Mouse (Mus musculus) hindbrain, embryonic 15.5 days (tissue): ENCODE data around the gene Nkain2. TPM values are rescaled to one million over a fixed set of nuclear protein-coding genes. Genes with fewer than 3 reads are reported as not detected.

ENCODE experiments used
- ATAC-seq: fragments of 200-750 bp; cut with Nextera tagmentation; 2 replicates; pipeline ENCODE4 v1.8.0; 2017; ENCODE audit warnings: low read depth, moderate number of reproducible peaks, moderate TSS enrichment; ENCODE audit not compliant: low FRiP score
- H3K27ac ChIP-seq: fragments of 300-500 bp; sonication (generic); replicated peaks from 2 replicates; pipeline ENCODE4 v1.5.1; 2015; ENCODE audit warnings: mild to moderate bottlenecking, inconsistent platforms
- H3K27me3 ChIP-seq: fragments of 300-500 bp; sonication (generic); 2 replicates; pipeline ENCODE4 v1.6.1; 2015; ENCODE audit warnings: control low read depth, inconsistent platforms
- H3K36me3 ChIP-seq: fragments of 300-500 bp; sonication (generic); 2 replicates; pipeline ENCODE4 v1.6.1; 2015; ENCODE audit warnings: control low read depth, inconsistent platforms
- H3K4me1 ChIP-seq: fragments of 300-500 bp; sonication (generic); replicated peaks from 2 replicates; pipeline ENCODE4 v1.6.1; 2015; ENCODE audit warnings: control low read depth, inconsistent platforms
- H3K4me2 ChIP-seq: fragments of 300-500 bp; sonication (generic); 2 replicates; pipeline ENCODE4 v1.6.1; 2015; ENCODE audit warnings: moderate library complexity, mild to moderate bottlenecking, inconsistent platforms
- H3K4me3 ChIP-seq: fragments of 300-500 bp; sonication (generic); 2 replicates; pipeline ENCODE4 v1.5.1; 2015; ENCODE audit warnings: mild to moderate bottlenecking, inconsistent platforms
- H3K9ac ChIP-seq: fragments of 300-500 bp; sonication (generic); 2 replicates; pipeline ENCODE4 v1.6.1; 2015; ENCODE audit warnings: inconsistent platforms
- H3K9me3 ChIP-seq: fragments of 300-500 bp; sonication (generic); 2 replicates; pipeline ENCODE4 v1.6.1; 2016; ENCODE audit warnings: control low read depth, inconsistent platforms
- whole genome bisulfite sequencing: fragments of 180-500 bp; shearing (Covaris S2); methylation state at CpG from one replicate; pipeline ENCODE4 v1.1.7; 2015; 5-methylcytosine and 5-hydroxymethylcytosine counted together
- polyA plus RNA-seq: library from polyadenylated mRNA; unstranded; fragments of >200 nt; fragmentation: Nextera tagmentation; extraction: Ambion mirVana; gene quantifications from 2 replicates; pipeline ENCODE4 v1.2.1, GENCODE M21; 2015

Nkain2 gene
- polyA plus RNA-seq, 1 experiment from 2014 or later, result 14.8 TPM

DNA sequence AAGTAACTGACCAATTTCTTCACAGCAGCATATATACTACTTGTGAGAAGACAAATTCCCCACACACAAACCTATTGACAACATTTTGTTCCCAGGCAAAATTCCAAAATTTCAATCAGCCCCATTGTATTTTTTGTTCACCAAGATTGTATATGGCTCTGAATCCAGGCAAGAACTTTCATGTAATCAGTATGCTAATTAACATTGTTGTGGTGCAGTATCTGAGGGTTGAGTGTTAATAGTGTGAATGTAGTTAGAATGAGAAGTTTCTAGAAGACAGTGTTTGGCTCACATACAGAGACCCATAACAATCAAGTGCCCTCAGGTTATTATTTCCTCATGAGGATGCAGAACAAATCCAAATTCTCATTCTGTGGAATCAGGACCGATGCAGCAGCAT is 354.2 kb downstream of the Nkain2 start:
- no peak overlapping the region for H3K4me3 ChIP-seq
- 72% methylated on average over 1 of the region's 1 CpGs for WGBS

DNA sequence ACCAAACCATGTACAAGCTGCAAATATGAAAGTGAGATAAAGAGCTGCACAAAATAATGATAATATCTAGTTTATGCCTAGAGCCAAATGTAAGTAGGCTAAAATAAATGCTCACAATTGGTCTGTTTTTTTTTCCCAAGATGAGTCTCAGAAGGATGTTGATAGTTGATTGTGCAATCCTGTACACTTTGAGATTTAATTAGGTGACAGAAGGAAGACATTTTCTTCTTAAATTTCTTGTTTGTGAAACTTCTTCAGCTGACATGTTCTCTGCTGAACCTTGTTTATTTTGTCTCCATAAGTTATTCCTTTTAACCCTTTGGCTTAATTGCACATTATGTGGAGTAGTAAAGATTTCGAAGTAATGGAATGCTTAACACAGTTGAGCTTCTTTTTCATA is 379.4 kb downstream of the Nkain2 start:
- H3K36me3 ChIP-seq, result no peaks in the 10 kb centered on the region
- H3K9ac ChIP-seq, result no peak overlapping the region
- H3K9me3 ChIP-seq, result no peaks in the 10 kb centered on the region
- H3K4me1 ChIP-seq, result no peaks in the 10 kb centered on the region
- H3K27me3 ChIP-seq, result no peaks in the 10 kb centered on the region
- no peak for ATAC-seq
- WGBS, result 86% methylated on average over 1 of the region's 1 CpGs
- H3K4me3 ChIP-seq, result no peak overlapping the region
- no peak overlapping the region for H3K27ac ChIP-seq
- no peak overlapping the region for H3K4me2 ChIP-seq

More for the DNA sequence above, 354.2 kb downstream of the Nkain2 start:
- H3K4me1 ChIP-seq, result no peaks in the 10 kb centered on the region
- H3K4me2 ChIP-seq, result no peak overlapping the region
- no peak overlapping the region for H3K9ac ChIP-seq
- no peaks in the 10 kb centered on the region for H3K36me3 ChIP-seq
- no peaks in the 10 kb centered on the region for H3K27me3 ChIP-seq
- no peak for ATAC-seq
- no peaks in the 10 kb centered on the region for H3K9me3 ChIP-seq
- H3K27ac ChIP-seq, result no peak overlapping the region

DNA sequence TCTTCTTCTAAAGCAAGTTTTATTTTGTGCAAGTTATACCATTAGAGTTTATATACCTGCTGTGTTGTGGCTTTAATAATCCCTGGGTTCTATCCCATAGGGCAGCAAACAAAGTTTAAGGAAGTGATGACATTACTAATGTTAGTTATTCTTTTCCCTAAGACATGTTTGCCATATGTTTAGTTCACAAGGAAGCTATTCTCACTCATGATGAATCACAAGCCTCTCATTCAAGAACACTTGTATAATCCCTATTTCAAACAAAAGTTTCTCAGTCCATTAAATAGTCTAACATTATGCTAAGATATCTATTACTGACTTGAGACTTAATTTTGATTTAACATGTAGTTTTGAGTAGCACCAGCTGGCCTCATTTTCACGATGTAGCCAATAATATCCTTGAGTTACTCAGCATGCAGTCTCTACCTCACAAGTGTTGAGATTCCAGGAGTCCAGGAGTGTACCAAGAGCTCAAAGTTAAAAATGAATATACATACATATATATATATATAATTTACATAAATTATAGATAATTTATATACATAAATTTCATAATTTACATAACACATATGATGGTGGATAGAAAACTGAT is 395.6 kb downstream of the Nkain2 start:
- Histone ChIP-seq H3K9ac (no peak overlapping the region), H3K4me3 (no peak overlapping the region), H3K9me3 (no peaks in the 10 kb centered on the region), H3K27ac (no peak overlapping the region), H3K4me1 (no peaks in the 10 kb centered on the region), H3K36me3 (no peaks in the 10 kb centered on the region), H3K27me3 (no peaks in the 10 kb centered on the region), H3K4me2 (no peak overlapping the region)
- 73% methylated on average over 1 of the region's 1 CpGs for WGBS
- ATAC-seq, result no peak

DNA sequence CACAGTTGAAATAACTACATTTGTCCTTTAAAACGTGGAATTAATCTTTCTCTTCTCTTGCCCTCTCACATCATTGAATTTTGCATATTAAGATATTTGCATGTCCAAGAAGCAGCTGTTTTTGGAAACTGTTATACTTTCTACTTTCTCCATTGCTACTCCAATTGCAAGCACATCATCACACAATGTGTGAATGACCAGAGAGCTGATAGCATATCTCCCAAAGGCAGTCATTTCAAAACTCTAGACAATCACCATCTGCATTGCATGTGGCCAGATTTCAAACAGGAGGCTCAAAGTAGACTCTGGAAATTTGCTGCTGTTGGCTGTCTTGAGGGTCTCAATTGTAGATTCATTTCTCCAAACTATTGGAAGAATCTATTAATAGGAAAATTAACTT is 396.7 kb downstream of the Nkain2 start:
- WGBS, result 80% methylated on average over 1 of the region's 1 CpGs
- no peaks in the 10 kb centered on the region for H3K27me3 ChIP-seq
- no peak overlapping the region for H3K27ac ChIP-seq
- H3K4me3 ChIP-seq, result no peak overlapping the region
- no peaks in the 10 kb centered on the region for H3K36me3 ChIP-seq
- H3K4me1 ChIP-seq, result no peaks in the 10 kb centered on the region
- H3K9me3 ChIP-seq, result no peaks in the 10 kb centered on the region
- H3K4me2 ChIP-seq, result no peak overlapping the region
- ATAC-seq, result no peak
- H3K9ac ChIP-seq, result no peak overlapping the region

DNA sequence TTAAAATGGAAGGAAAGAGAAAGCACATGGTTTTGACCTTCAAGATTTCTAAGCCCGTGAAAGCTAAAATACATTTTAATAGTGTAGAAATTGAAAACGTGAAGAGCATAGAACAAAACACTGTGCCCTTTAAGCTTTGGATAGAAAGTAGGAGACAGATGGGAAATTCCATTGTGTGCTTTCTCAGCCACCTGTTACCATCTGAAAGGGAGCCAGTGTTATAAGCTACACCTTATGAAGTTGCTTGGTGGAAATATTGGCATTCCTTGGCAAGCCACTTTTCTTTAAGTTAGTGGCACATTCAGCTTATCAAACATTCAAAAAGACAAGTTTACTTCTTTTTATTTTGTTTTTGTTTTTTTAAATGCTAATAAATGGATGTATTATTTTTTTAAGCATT is 427.5 kb downstream of the Nkain2 start:
- Histone ChIP-seq H3K9me3 (no peaks in the 10 kb centered on the region), H3K4me1 (no peaks in the 10 kb centered on the region), H3K9ac (no peak overlapping the region), H3K36me3 (no peaks in the 10 kb centered on the region), H3K4me2 (no peak overlapping the region), H3K27ac (no peak overlapping the region), H3K27me3 (no peaks in the 10 kb centered on the region), H3K4me3 (no peak overlapping the region)
- WGBS, result 72% methylated on average over 2 of the region's 2 CpGs
- ATAC-seq, result no peak

DNA sequence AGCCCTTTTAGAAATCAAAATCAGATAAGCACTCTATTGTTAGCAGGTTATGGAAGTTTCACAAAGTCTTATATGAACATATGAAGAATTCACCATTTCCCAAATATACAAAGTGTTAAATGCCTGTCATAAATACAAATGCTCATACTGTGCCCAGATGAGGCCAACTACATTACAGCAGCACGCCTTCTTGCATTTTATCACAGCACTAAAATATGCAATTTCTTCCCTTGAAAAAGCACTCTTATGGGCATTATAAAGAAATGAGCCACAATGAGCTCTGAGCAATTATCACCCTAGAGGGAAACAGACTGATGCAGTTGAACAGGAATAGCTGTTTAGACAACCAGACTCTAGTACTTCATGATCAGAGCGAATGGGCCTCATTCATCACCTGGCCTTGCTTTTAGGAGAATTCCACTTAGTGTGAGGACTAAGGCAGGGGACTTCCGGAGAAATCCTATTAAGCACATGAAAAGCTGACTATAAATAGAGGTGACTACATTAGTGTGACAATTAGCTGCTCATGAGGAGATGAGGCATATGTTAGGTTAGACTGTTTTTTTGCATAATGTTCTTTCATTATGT is 450.2 kb downstream of the Nkain2 start:
- Histone ChIP-seq H3K4me3 (no peak overlapping the region), H3K36me3 (no peaks in the 10 kb centered on the region), H3K9ac (no peak overlapping the region), H3K27me3 (no peaks in the 10 kb centered on the region), H3K27ac (no peak overlapping the region), H3K4me1 (no peaks in the 10 kb centered on the region), H3K9me3 (no peaks in the 10 kb centered on the region), H3K4me2 (no peak overlapping the region)
- 58% methylated on average over 3 of the region's 3 CpGs for WGBS
- 0 out of 2 replicates have a peak, but pooled peaks have one; percentile 30 for ATAC-seq

DNA sequence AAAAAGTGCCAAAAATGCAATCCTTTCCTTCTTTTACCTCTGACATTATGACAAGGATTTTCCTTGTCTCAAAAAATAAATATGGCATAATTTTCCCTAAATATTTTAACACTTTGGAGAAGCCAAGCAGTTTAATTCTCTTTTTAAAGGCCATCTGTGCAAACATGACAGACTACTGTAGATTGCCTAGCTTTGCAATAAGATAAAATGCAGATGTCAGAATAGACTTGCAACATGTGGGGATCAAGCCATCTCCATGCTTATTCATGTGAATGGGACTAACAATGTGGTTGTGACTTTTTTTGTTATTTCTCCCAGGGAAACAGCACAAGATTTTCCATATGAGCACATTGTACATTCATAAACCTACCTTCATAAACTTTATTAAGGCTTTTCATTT is 476.0 kb downstream of the Nkain2 start:
- H3K27me3 ChIP-seq, result no peaks in the 10 kb centered on the region
- no peaks in the 10 kb centered on the region for H3K9me3 ChIP-seq
- no peak overlapping the region for H3K27ac ChIP-seq
- no peak overlapping the region for H3K9ac ChIP-seq
- no peak overlapping the region for H3K4me2 ChIP-seq
- no peak for ATAC-seq
- no peak overlapping the region for H3K4me3 ChIP-seq
- H3K36me3 ChIP-seq, result no peaks in the 10 kb centered on the region
- H3K4me1 ChIP-seq, result no peaks in the 10 kb centered on the region

DNA sequence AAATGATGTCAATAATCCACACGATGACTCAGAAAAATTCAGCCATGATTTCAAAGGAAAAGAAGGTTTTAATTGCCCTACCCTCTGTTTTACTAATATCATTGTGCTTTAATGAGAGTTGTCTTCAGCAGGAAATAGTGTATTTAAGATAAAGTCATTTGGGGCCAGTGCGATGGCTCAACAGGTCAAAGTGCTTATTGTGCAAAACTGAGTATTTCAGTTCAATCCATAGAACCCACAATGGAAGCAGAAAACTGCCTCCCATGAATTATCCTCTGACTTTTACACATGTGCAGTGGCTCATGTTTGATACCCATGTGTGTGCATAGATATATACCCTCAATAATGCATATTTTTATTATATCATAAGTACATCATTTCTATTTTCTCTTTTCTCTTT is 478.9 kb downstream of the Nkain2 start:
- H3K4me1 ChIP-seq, result no peaks in the 10 kb centered on the region
- no peak overlapping the region for H3K4me3 ChIP-seq
- no peak for ATAC-seq
- H3K36me3 ChIP-seq, result no peaks in the 10 kb centered on the region
- no peak overlapping the region for H3K9ac ChIP-seq
- WGBS, result 90% methylated on average over 2 of the region's 2 CpGs
- no peak overlapping the region for H3K27ac ChIP-seq
- no peaks in the 10 kb centered on the region for H3K9me3 ChIP-seq
- H3K27me3 ChIP-seq, result no peaks in the 10 kb centered on the region
- H3K4me2 ChIP-seq, result no peak overlapping the region

DNA sequence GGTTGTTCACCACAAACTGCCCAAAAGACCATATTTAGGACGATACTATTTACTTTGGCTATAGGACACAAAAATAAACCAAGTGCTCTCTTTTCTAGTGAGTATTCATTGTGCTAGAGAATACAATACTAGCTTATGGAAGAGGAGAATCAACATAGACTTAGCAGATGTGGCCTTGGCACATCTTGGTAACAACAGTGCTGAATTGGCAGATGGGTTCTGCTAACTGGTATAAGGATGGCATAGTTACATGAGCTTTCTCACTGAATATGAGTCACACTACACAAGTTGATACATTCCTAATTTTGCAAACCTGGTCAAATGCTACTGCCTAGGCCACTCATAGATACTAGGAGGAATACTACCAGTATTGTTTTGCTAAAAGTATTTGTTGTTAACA is 489.3 kb downstream of the Nkain2 start:
- WGBS, result 88% methylated on average over 1 of the region's 1 CpGs
- Histone ChIP-seq H3K36me3 (no peaks in the 10 kb centered on the region), H3K9me3 (no peaks in the 10 kb centered on the region), H3K9ac (no peak overlapping the region), H3K4me2 (no peak overlapping the region), H3K27me3 (no peaks in the 10 kb centered on the region), H3K4me3 (no peak overlapping the region), H3K4me1 (no peaks in the 10 kb centered on the region), H3K27ac (no peak overlapping the region)
- no peak for ATAC-seq

DNA sequence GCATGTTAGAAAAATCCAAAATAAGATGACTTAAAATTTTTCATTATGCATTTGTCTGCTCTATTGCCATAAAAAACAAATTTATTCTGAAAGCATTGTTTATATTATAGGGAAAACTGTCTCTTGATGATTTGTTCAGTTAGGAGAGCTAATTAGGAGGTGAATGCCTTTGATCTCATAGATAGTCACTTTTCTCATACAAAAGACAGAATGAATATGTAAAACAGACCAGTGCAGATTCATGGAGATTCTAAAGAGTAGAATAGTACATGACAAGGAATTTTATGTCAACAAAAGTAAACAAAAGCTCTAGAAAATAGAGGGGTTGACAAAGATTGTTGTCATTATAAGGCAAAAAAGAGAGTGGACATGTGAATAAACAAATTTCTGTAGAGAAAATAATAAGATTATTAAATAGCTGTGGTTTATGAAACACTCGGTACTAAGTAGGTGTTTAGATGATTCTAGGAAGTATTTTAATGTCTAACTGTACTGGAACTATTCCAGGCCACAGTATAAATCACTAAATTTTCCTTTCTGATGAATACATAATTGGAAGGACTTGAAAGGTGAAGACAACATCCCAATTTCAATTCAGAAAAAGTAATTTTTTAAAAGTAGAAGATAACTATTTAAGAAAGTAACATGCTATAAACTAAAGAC is 496.3 kb downstream of the Nkain2 start:
- H3K4me3 ChIP-seq, result no peak overlapping the region
- H3K36me3 ChIP-seq, result no peaks in the 10 kb centered on the region
- no peaks in the 10 kb centered on the region for H3K9me3 ChIP-seq
- ATAC-seq, result no peak
- no peak overlapping the region for H3K9ac ChIP-seq
- H3K27me3 ChIP-seq, result no peaks in the 10 kb centered on the region
- H3K4me1 ChIP-seq, result no peaks in the 10 kb centered on the region
- 88% methylated on average over 1 of the region's 1 CpGs for WGBS
- no peak overlapping the region for H3K4me2 ChIP-seq
- no peak overlapping the region for H3K27ac ChIP-seq

DNA sequence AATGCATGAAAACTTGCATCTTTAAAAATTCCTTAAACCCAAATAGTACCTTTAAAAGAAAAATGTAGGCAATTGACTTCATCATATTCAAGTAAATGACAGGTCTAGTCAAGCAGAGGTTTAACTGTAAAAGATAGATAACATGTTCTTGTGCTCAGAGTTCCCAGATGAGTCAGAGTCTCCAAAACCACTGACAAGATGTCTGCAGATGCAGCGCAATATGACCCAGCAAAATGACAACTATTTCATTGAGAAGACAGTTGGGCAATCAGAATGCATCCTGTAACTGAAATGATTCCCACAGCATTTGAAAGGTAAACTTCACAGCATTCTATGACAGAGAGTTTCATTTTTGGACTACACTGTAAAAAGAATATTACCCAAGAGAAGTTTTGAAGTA is 496.9 kb downstream of the Nkain2 start:
- Histone ChIP-seq H3K9me3 (no peaks in the 10 kb centered on the region), H3K4me1 (no peaks in the 10 kb centered on the region), H3K4me2 (no peak overlapping the region), H3K27ac (no peak overlapping the region), H3K9ac (no peak overlapping the region), H3K4me3 (no peak overlapping the region), H3K36me3 (no peaks in the 10 kb centered on the region), H3K27me3 (no peaks in the 10 kb centered on the region)
- WGBS, result 93% methylated on average over 1 of the region's 1 CpGs
- no peak for ATAC-seq

DNA sequence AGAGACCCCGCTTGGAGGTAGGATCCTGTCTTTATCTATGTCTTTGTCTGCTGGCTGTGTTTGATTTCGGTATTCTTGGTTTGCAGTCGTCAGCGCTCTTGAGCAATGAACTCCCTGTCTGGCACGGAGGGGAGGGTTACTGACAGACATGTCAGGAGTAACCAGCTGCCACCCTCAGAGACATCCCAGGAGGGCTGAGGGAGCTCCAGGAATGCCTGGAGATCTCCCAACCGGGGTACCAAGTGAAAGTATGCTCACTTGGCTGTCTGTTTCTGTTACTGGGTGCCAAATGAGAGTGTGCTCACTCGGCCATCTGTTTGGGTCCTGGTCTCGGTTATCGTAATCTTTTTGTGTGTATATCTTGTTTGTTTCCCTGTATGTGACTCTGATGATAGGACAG is 577.5 kb downstream of the Nkain2 start:
- Histone ChIP-seq H3K36me3 (no peaks in the 10 kb centered on the region), H3K4me1 (no peaks in the 10 kb centered on the region), H3K9ac (no peak overlapping the region), H3K4me3 (no peak overlapping the region), H3K4me2 (no peak overlapping the region), H3K27me3 (no peaks in the 10 kb centered on the region), H3K9me3 (no peaks in the 10 kb centered on the region), H3K27ac (no peak overlapping the region)
- 96% methylated on average over 9 of the region's 9 CpGs for WGBS
- no peak for ATAC-seq
